ENCODE assay signal across 28 mouse cellular contexts in the genomic region with DNA sequence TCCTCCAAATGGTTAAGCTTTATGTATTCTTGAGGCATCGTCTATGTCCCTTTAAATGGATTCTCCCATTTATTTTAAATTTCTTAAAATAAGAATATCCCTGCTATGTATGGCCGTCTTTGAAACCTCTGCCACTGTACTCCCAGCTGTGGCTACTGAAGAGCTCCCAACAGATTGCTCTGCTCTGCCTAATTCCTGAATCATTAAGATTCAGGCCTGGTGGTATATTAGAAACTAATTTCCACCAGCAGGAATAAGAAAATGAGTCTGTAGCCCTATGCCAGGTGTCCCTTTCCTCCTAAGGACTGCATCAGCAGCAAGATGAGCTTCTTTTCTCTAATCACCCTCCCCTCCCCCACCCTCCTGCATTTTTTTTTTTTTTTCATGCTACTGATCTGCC.
DNase-seq lines count a peak whose midpoint lies in the region; ATAC-seq lines count a peak whose summit lies in the region.
"Had no signal": no experiment of that assay in that cellular context is flagged by ENCODE, and none has a peak within 500 bp of the region (broad histone marks: within the 10 kb centered on the region; RNA-seq: fewer than 3 reads in every experiment).

No protein-coding gene starts in this region.

- no peaks in the 10 kb centered on the region for H3K9me3 ChIP-seq in hindbrain, embryonic 13.5 days
- H3K9me3 ChIP-seq in hindbrain, embryonic 11.5 days (ENCODE audit: control insufficient read depth, low read length), result no peaks in the 10 kb centered on the region
- no peaks in the 10 kb centered on the region for H3K9me3 ChIP-seq in midbrain, embryonic 13.5 days
- no peaks in the 10 kb centered on the region for H3K9me3 ChIP-seq in midbrain, embryonic 16.5 days (replicated peaks; ENCODE audit: control insufficient read depth, low read length, poor library complexity, severe bottlenecking)
- H3K9me3 ChIP-seq in neural tube, embryonic 15.5 days (replicated peaks), result no peaks in the 10 kb centered on the region
- H3K9me3 ChIP-seq: embryonic facial prominence, embryonic 10.5 days; embryonic facial prominence, embryonic 13.5 days; forebrain, embryonic 10.5 days; forebrain, embryonic 13.5 days; heart, embryonic 10.5 days; heart, embryonic 13.5 days; intestine, embryonic 15.5 days had no signal

- peak; percentile 63; the same call in 1 of the 2 replicates for ATAC-seq in hindbrain, embryonic 13.5 days (ENCODE audit: low FRiP score)
- no peak for ATAC-seq in hindbrain, embryonic 11.5 days (ENCODE audit: low FRiP score)
- no peak for ATAC-seq in midbrain, embryonic 13.5 days
- ATAC-seq in midbrain, embryonic 16.5 days, result no peak
- ATAC-seq in neural tube, embryonic 15.5 days (ENCODE audit: low FRiP score), result 0 out of 2 replicates have a peak, but pooled peaks have one; percentile 14
- ATAC-seq: activated CD4-positive, CD25-positive, alpha-beta regulatory T cell, adult 4 months; forebrain, embryonic 13.5 days; forebrain, embryonic 16.5 days; intestine, embryonic 15.5 days had no signal

- H3K4me2 ChIP-seq in hindbrain, embryonic 13.5 days, result no peak overlapping the region
- H3K4me2 ChIP-seq in hindbrain, embryonic 11.5 days (replicated peaks; ENCODE audit: low read depth, low read length), result no peak overlapping the region
- H3K4me2 ChIP-seq in midbrain, embryonic 13.5 days (replicated peaks), result no peak overlapping the region
- no peak overlapping the region for H3K4me2 ChIP-seq in midbrain, embryonic 16.5 days (ENCODE audit: low read length)
- no peak overlapping the region for H3K4me2 ChIP-seq in neural tube, embryonic 15.5 days
- H3K4me2 ChIP-seq: embryonic facial prominence, embryonic 13.5 days; forebrain, embryonic 13.5 days; heart, embryonic 13.5 days; intestine, embryonic 15.5 days had no signal

- no peak overlapping the region for H3K9ac ChIP-seq in hindbrain, embryonic 13.5 days
- no peak overlapping the region for H3K9ac ChIP-seq in hindbrain, embryonic 11.5 days (ENCODE audit: low read depth, low read length)
- H3K9ac ChIP-seq in midbrain, embryonic 13.5 days (replicated peaks), result no peak overlapping the region
- no peak overlapping the region for H3K9ac ChIP-seq in midbrain, embryonic 16.5 days (ENCODE audit: low read depth, low read length)
- H3K9ac ChIP-seq in neural tube, embryonic 15.5 days (replicated peaks), result no peak overlapping the region
- H3K9ac ChIP-seq: embryonic facial prominence, embryonic 13.5 days; forebrain, embryonic 13.5 days; heart, embryonic 13.5 days; intestine, embryonic 15.5 days had no signal

- no peak for DNase-seq in hindbrain, embryonic 11.5 days (ENCODE audit: low spot score)
- no peak for DNase-seq in neural tube, embryonic 10.5 days (ENCODE audit: extremely low spot score, low spot score)
- no peak for DNase-seq in cerebellum, postnatal 10 days
- DNase-seq: adrenal gland, adult 8-10 months; adrenal gland, postnatal 25 days; cerebellum, adult 11 months; cerebellum, adult 2 months; cerebellum, adult 9-11 months; cerebellum, postnatal 36 days; embryo, embryonic 11 days; gastrocnemius, postnatal 10 days; gastrocnemius, postnatal 36 days; heart, adult 2 months; heart, postnatal 14 days; heart, postnatal 4 days had no signal

- H3K4me3 ChIP-seq in hindbrain, embryonic 13.5 days, result no peak overlapping the region
- H3K4me3 ChIP-seq in hindbrain, embryonic 11.5 days (ENCODE audit: low read depth, low read length), result no peak overlapping the region
- H3K4me3 ChIP-seq in midbrain, embryonic 13.5 days (replicated peaks), result no peak overlapping the region
- no peak overlapping the region for H3K4me3 ChIP-seq in midbrain, embryonic 16.5 days (ENCODE audit: low read depth, low read length)
- H3K4me3 ChIP-seq in neural tube, embryonic 15.5 days (replicated peaks), result no peak overlapping the region
- H3K4me3 ChIP-seq: embryonic facial prominence, embryonic 10.5 days; embryonic facial prominence, embryonic 13.5 days; forebrain, embryonic 10.5 days; forebrain, embryonic 13.5 days; heart, adult 2 months; heart, embryonic 10.5 days; heart, embryonic 13.5 days; intestine, embryonic 15.5 days had no signal

- H3K4me1 ChIP-seq in hindbrain, embryonic 13.5 days (replicated peaks), result peaks cover 2% of the 10 kb centered on the region; the same call in 1 of the 2 replicates
- H3K4me1 ChIP-seq in hindbrain, embryonic 11.5 days (replicated peaks; ENCODE audit: control insufficient read depth, insufficient read depth, low read length), result no peaks in the 10 kb centered on the region
- H3K4me1 ChIP-seq in midbrain, embryonic 13.5 days (replicated peaks), result no peaks in the 10 kb centered on the region
- H3K4me1 ChIP-seq in midbrain, embryonic 16.5 days (ENCODE audit: control insufficient read depth, insufficient read depth, low read length), result no peaks in the 10 kb centered on the region
- H3K4me1 ChIP-seq in neural tube, embryonic 15.5 days, result peaks cover 7% of the 10 kb centered on the region
- H3K4me1 ChIP-seq: embryonic facial prominence, embryonic 10.5 days; embryonic facial prominence, embryonic 13.5 days; forebrain, embryonic 10.5 days; forebrain, embryonic 13.5 days; heart, embryonic 10.5 days; heart, embryonic 13.5 days; intestine, embryonic 15.5 days had no signal

- WGBS in hindbrain, embryonic 13.5 days, result 80% methylated on average over 2 of the region's 2 CpGs
- WGBS in hindbrain, embryonic 11.5 days, result 83% methylated on average over 2 of the region's 2 CpGs
- WGBS in midbrain, embryonic 13.5 days, result 68% methylated on average over 2 of the region's 2 CpGs
- WGBS in midbrain, embryonic 16.5 days, result 67% methylated on average over 2 of the region's 2 CpGs
- 56% methylated on average over 2 of the region's 2 CpGs for WGBS in neural tube, embryonic 15.5 days

- no peaks in the 10 kb centered on the region for H3K36me3 ChIP-seq in hindbrain, embryonic 13.5 days
- H3K36me3 ChIP-seq in hindbrain, embryonic 11.5 days (ENCODE audit: control insufficient read depth, insufficient read depth, low read length), result no peaks in the 10 kb centered on the region
- no peaks in the 10 kb centered on the region for H3K36me3 ChIP-seq in midbrain, embryonic 13.5 days
- no peaks in the 10 kb centered on the region for H3K36me3 ChIP-seq in midbrain, embryonic 16.5 days (ENCODE audit: control insufficient read depth, insufficient read depth, low read length)
- no peaks in the 10 kb centered on the region for H3K36me3 ChIP-seq in neural tube, embryonic 15.5 days
- H3K36me3 ChIP-seq: embryonic facial prominence, embryonic 10.5 days; embryonic facial prominence, embryonic 13.5 days; forebrain, embryonic 10.5 days; heart, embryonic 10.5 days; heart, embryonic 13.5 days; intestine, embryonic 15.5 days had no signal

- H3K27ac ChIP-seq in hindbrain, embryonic 13.5 days, result no peak overlapping the region
- no peak overlapping the region for H3K27ac ChIP-seq in hindbrain, embryonic 11.5 days (ENCODE audit: low read depth, low read length)
- H3K27ac ChIP-seq in midbrain, embryonic 13.5 days, result peak overlapping the region; percentile 14; the same call in 1 of the 2 replicates
- no peak overlapping the region for H3K27ac ChIP-seq in midbrain, embryonic 16.5 days (ENCODE audit: low read length)
- no peak overlapping the region for H3K27ac ChIP-seq in neural tube, embryonic 15.5 days (replicated peaks)
- H3K27ac ChIP-seq: embryonic facial prominence, embryonic 10.5 days; embryonic facial prominence, embryonic 13.5 days; forebrain, embryonic 10.5 days; forebrain, embryonic 13.5 days; heart, adult 2 months; heart, embryonic 10.5 days; heart, embryonic 13.5 days; intestine, embryonic 15.5 days had no signal

- no peaks in the 10 kb centered on the region for H3K27me3 ChIP-seq in hindbrain, embryonic 13.5 days
- H3K27me3 ChIP-seq in hindbrain, embryonic 11.5 days (ENCODE audit: control insufficient read depth, insufficient read depth, low read length), result no peaks in the 10 kb centered on the region
- H3K27me3 ChIP-seq in midbrain, embryonic 13.5 days, result no peaks in the 10 kb centered on the region
- H3K27me3 ChIP-seq in midbrain, embryonic 16.5 days (ENCODE audit: control insufficient read depth, insufficient read depth, low read depth, low read length), result no peaks in the 10 kb centered on the region
- no peaks in the 10 kb centered on the region for H3K27me3 ChIP-seq in neural tube, embryonic 15.5 days (replicated peaks)
- H3K27me3 ChIP-seq: embryonic facial prominence, embryonic 13.5 days; forebrain, embryonic 13.5 days; heart, embryonic 13.5 days; intestine, embryonic 15.5 days had no signal

Comparison
In these comparisons a context has a peak if more than half of its experiments do, and no peak if none do; other contexts are left out.
1. ATAC-seq: peak in hindbrain, embryonic 13.5 days (single experiment) and neural tube, embryonic 15.5 days (single experiment); none in hindbrain, embryonic 11.5 days (single experiment), midbrain, embryonic 13.5 days (single experiment) and midbrain, embryonic 16.5 days (single experiment).